Mouse (Mus musculus): ENCODE measurements at regions not wholly inside any gene's neighbourhood (a gene's known extent, or its start where the extent isn't known, plus 50 kb on each side); places are given as distances from the start of the nearest gene placed in this dataset.

DNA sequence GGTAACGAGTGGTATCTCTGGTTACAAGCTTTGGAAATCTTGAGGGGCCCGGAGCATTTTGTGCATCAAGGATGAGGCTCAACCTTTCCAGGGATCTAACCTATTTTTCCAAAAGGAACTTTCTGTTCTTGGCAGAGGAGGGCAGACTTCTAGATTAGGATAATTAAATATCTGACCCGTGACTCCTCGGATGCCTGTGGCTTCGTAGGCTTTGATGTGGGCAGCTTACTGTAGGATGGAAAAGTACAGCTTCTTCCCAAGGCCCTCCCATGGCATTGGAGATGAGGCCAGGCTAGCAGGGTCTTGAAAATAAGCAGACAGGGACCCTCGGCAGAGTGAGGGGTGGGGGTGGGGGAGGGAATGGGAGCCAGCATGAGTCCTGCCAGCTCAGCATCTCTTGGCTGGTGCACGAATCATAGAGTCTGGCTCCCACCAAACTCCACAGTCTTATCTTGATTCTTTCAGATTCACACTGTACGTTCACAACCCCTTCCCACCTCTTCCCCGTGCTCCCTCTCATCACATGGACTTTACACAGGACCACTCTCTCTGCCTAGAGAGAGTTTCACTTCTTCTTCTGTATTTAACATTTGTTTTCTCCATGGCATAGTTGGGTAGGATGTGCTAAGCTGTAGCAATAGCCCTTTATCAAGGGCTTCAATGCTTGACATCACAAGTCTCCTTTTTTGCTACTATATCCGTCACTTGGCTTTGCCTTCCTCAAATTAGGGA is 104.9 kb downstream of the E030025P04Rik start:
- Histone ChIP-seq H3K27ac (ENCODE audit: insufficient read depth, low read depth, low read length) (no peak overlapping the region), H3K4me3 (ENCODE audit: low read depth, low read length) (no peak overlapping the region), H3K4me1 (ENCODE audit: control insufficient read depth, insufficient read depth, insufficient read length, low read length) (peaks cover 3% of the 10 kb centered on the region; the same call in 1 of the 2 replicates), H3K27me3 (ENCODE audit: control insufficient read depth, insufficient read depth, low read length) (no peaks in the 10 kb centered on the region), H3K36me3 (ENCODE audit: control insufficient read depth, insufficient read depth, low read length) (no peaks in the 10 kb centered on the region)
- WGBS, result 87% methylated on average over 10 of the region's 10 CpGs
- TF ChIP-seq CTCF (IDR thresholded peaks at IDR 0.05; ENCODE audit: extremely low read depth, insufficient read length, insufficient replicate concordance, low read depth, low read length) (no peak), POLR2A (IDR thresholded peaks at IDR 0.05; ENCODE audit: low read depth, low read length) (no peak)

DNA sequence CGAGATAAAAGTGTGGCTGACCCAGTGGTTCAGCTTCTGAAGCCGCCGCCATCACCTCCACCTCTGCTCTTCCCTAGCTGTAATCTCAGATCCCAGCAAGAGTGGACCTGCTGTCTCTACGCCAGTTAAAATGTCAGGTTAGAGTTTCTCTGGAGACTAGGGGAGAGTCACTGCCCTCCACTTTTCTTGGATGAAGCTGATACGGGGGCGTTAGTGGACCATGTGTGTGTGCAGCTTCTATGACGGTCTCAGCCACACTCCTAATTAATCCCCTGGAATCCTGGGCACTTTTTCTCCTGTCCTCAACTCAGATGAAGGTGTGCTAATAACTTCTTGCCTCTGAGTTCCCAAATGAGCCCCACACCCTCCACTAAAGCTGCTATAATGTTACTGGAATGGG is 106.0 kb downstream of the E030025P04Rik start:
- Histone ChIP-seq H3K27me3 (ENCODE audit: control insufficient read depth, insufficient read depth, low read length) (no peaks in the 10 kb centered on the region), H3K36me3 (ENCODE audit: control insufficient read depth, insufficient read depth, low read length) (no peaks in the 10 kb centered on the region), H3K4me3 (ENCODE audit: low read depth, low read length) (no peak overlapping the region), H3K27ac (ENCODE audit: insufficient read depth, low read depth, low read length) (no peak overlapping the region), H3K4me1 (ENCODE audit: control insufficient read depth, insufficient read depth, insufficient read length, low read length) (peaks cover 3% of the 10 kb centered on the region; the same call in 1 of the 2 replicates)
- 95% methylated on average over 7 of the region's 7 CpGs for WGBS
- no peak for TF ChIP-seq CTCF (IDR thresholded peaks at IDR 0.05; ENCODE audit: extremely low read depth, insufficient read length, insufficient replicate concordance, low read depth, low read length)
- TF ChIP-seq POLR2A (IDR thresholded peaks at IDR 0.05; ENCODE audit: low read depth, low read length), result no peak

DNA sequence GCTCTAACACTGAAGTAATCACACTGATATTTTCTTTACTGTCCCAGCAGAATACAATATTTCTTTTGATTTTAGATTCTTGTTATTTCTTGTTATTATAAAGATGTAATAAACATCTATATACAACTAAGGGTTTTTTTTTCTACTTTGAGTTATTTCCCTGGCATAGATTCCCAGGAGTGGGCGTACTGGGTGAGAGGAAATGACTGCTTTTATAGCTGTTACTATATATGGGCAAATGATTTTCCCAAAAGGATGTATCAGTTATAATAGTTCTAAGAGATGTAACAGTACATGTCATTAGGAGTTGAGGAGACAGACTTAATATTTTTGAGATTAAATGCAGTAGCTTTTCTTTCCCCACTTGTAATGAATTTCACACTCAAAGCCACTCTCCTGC is 109.6 kb downstream of the E030025P04Rik start:
- Histone ChIP-seq H3K4me3 (ENCODE audit: low read depth, low read length) (no peak overlapping the region), H3K4me1 (ENCODE audit: control insufficient read depth, insufficient read depth, insufficient read length, low read length) (no peaks in the 10 kb centered on the region), H3K27me3 (ENCODE audit: control insufficient read depth, insufficient read depth, low read length) (no peaks in the 10 kb centered on the region), H3K27ac (ENCODE audit: insufficient read depth, low read depth, low read length) (no peak overlapping the region), H3K36me3 (ENCODE audit: control insufficient read depth, insufficient read depth, low read length) (no peaks in the 10 kb centered on the region)
- TF ChIP-seq CTCF (IDR thresholded peaks at IDR 0.05; ENCODE audit: extremely low read depth, insufficient read length, insufficient replicate concordance, low read depth, low read length) (no peak), POLR2A (IDR thresholded peaks at IDR 0.05; ENCODE audit: low read depth, low read length) (no peak)
- 84% methylated on average over 1 of the region's 1 CpGs for WGBS

DNA sequence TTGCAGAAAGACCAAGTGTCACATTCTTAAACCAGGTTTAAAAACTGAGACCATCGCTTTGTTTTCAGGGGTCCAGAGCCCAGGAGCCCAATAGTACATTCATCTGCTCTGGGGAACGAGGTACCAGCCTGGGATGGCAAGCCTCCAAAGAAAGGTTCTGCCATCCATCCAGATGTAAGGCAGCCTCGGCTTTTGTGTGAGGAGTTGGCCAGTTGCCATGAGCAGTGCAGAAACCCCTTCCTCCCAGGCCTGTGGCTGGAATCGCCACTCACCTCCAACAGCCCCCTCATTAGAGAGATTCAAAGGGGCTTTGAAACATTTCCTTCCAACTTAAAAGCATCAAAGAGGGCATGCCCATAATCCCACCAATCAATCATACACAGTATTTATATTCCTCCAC is 110.1 kb downstream of the E030025P04Rik start:
- Histone ChIP-seq H3K4me3 (ENCODE audit: low read depth, low read length) (no peak overlapping the region), H3K4me1 (ENCODE audit: control insufficient read depth, insufficient read depth, insufficient read length, low read length) (no peaks in the 10 kb centered on the region), H3K36me3 (ENCODE audit: control insufficient read depth, insufficient read depth, low read length) (no peaks in the 10 kb centered on the region), H3K27ac (ENCODE audit: insufficient read depth, low read depth, low read length) (no peak overlapping the region), H3K27me3 (ENCODE audit: control insufficient read depth, insufficient read depth, low read length) (no peaks in the 10 kb centered on the region)
- 69% methylated on average over 4 of the region's 4 CpGs for WGBS
- TF ChIP-seq POLR2A (IDR thresholded peaks at IDR 0.05; ENCODE audit: low read depth, low read length) (no peak), CTCF (IDR thresholded peaks at IDR 0.05; ENCODE audit: extremely low read depth, insufficient read length, insufficient replicate concordance, low read depth, low read length) (no peak)

DNA sequence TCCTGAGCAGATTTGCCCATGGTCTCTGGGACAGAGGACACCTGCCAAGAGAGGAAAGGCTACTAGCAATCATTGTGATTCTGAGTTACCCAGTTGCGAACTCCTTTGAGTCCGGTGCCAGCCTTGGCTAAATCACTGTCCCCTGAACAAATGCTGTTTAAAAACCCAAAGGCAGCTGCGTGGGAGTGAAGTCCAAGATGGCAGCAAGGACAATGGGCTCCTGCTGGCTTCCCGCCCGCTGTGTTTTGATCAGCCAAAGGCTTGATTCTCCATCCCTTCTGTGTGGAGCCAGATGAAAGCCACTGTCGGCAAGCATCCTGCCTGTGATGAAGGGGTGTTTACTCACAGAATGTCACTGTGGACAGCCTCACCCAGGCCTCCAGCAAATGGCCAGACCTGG is 111.4 kb downstream of the E030025P04Rik start:
- no peak overlapping the region for H3K4me3 ChIP-seq (ENCODE audit: low read depth, low read length)
- TF ChIP-seq CTCF (IDR thresholded peaks at IDR 0.05; ENCODE audit: extremely low read depth, insufficient read length, insufficient replicate concordance, low read depth, low read length) (no peak), POLR2A (IDR thresholded peaks at IDR 0.05; ENCODE audit: low read depth, low read length) (no peak)
- no peak overlapping the region for H3K27ac ChIP-seq (ENCODE audit: insufficient read depth, low read depth, low read length)
- H3K4me1 ChIP-seq (ENCODE audit: control insufficient read depth, insufficient read depth, insufficient read length, low read length), result no peaks in the 10 kb centered on the region
- WGBS, result 83% methylated on average over 6 of the region's 6 CpGs
- no peaks in the 10 kb centered on the region for H3K36me3 ChIP-seq (ENCODE audit: control insufficient read depth, insufficient read depth, low read length)
- H3K27me3 ChIP-seq (ENCODE audit: control insufficient read depth, insufficient read depth, low read length), result no peaks in the 10 kb centered on the region

DNA sequence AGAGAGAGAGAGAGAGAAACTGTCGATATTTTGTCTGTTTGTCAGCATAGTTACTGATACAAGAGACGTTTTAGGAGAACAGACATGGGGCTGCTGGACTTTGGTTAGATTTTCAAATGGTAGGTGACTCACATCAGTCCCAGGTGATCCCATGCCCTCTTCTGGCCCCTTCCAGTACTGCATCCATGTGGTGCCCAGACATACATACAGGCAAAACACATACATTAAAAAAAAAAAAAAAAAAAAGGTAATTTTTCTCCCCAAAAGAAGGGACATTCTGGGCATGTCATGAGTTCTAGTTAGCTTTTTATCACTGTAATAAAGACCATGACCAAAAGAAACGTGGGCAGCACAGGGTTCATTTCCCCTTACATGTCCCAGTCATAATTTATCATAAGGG is 110.3 kb downstream of the Axin2 start:
- Histone ChIP-seq H3K27ac (ENCODE audit: insufficient read depth, low read depth, low read length) (no peak overlapping the region), H3K4me3 (ENCODE audit: low read depth, low read length) (no peak overlapping the region), H3K36me3 (ENCODE audit: control insufficient read depth, insufficient read depth, low read length) (no peaks in the 10 kb centered on the region), H3K4me1 (ENCODE audit: control insufficient read depth, insufficient read depth, insufficient read length, low read length) (no peaks in the 10 kb centered on the region), H3K27me3 (ENCODE audit: control insufficient read depth, insufficient read depth, low read length) (no peaks in the 10 kb centered on the region)
- 14% methylated on average over 3 of the region's 3 CpGs for WGBS
- TF ChIP-seq POLR2A (IDR thresholded peaks at IDR 0.05; ENCODE audit: low read depth, low read length), result no peak
- TF ChIP-seq CTCF (IDR thresholded peaks at IDR 0.05; ENCODE audit: extremely low read depth, insufficient read length, insufficient replicate concordance, low read depth, low read length), result peak; percentile 54; the same call in 1 of the 2 replicates

DNA sequence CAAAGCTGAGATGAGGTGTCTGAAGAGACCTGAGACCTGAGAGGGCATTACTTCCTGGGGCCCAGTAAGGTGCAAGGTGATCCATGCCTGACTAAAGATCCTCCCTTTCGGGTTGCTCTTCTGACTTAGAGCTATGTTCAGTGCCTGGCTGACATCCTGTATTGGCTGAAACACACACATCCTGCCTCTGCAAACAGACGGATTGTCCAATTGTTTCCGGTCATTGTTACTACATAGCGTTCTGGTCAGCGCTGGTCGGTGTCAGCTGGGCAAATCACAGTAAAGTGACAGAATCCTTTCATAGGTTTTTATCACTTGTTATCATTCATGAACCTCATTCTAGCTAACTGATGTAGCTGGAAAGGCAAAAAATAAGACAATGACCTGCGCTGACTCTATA is 109.7 kb downstream of the Axin2 start:
- WGBS, result 77% methylated on average over 7 of the region's 7 CpGs
- TF ChIP-seq CTCF (IDR thresholded peaks at IDR 0.05; ENCODE audit: extremely low read depth, insufficient read length, insufficient replicate concordance, low read depth, low read length), result no peak
- no peak for TF ChIP-seq POLR2A (IDR thresholded peaks at IDR 0.05; ENCODE audit: low read depth, low read length)
- Histone ChIP-seq H3K27me3 (ENCODE audit: control insufficient read depth, insufficient read depth, low read length) (no peaks in the 10 kb centered on the region), H3K4me1 (ENCODE audit: control insufficient read depth, insufficient read depth, insufficient read length, low read length) (no peaks in the 10 kb centered on the region), H3K36me3 (ENCODE audit: control insufficient read depth, insufficient read depth, low read length) (no peaks in the 10 kb centered on the region), H3K27ac (ENCODE audit: insufficient read depth, low read depth, low read length) (no peak overlapping the region), H3K4me3 (ENCODE audit: low read depth, low read length) (no peak overlapping the region)
